Mouse (Mus musculus) midbrain, embryonic 16.5 days (tissue): ENCODE results near the gene Thada. TPM values are rescaled to one million over a fixed set of nuclear protein-coding genes. Genes with fewer than 3 reads are reported as not detected.

Source experiments
- polyA plus RNA-seq: library from polyadenylated mRNA; unstranded; fragments of >200 nt; fragmentation: Nextera tagmentation; extraction: Ambion mirVana; gene quantifications from 2 replicates; pipeline ENCODE4 v1.2.1, GENCODE M21; 2015

Thada gene
- polyA plus RNA-seq, 1 experiment from 2014 or later, result 6.5 TPM

Other genes starting within 250 kb of the Thada start
- gene Plekhh2, start 45.7 kb upstream of the Thada start, polyA plus RNA-seq, result 1.9 and 2.3 TPM in 2 replicates
- gene Dync2li1, start 160.3 kb upstream of the Thada start, polyA plus RNA-seq, result 38.8 and 40.6 TPM in 2 replicates
- 0.08 TPM in 1 of 2 replicates, not detected in the other for gene Abcg8, start 210.1 kb upstream of the Thada start, polyA plus RNA-seq
- 1.5 and 2.7 TPM in 2 replicates for gene Abcg5, start 216.8 kb upstream of the Thada start, polyA plus RNA-seq